Mouse (Mus musculus): ENCODE data around the gene Slmap.
"Not testable (repeated sequence)": the region's sequence is repeated elsewhere in the genome, so short reads cannot be mapped to it uniquely, and the experiment has no call there.

Slmap gene

GRCm38 (mm10) chr14:26532752-26533151, 2.0 kb downstream of the Slmap start:
- DNase-seq, result no peak

GRCm38 (mm10) chr14:26531410-26532313, 3.1 kb downstream of the Slmap start:
- DNase-seq, result no peak

- DNase-seq, result no peak
Observed at GRCm38 (mm10) chr14:26530350-26530749, 4.4 kb downstream of the Slmap start.

GRCm38 (mm10) chr14:26528296-26528695, 6.4 kb downstream of the Slmap start:
- DNase-seq, result no peak

- DNase-seq, result no peak
Observed at GRCm38 (mm10) chr14:26525955-26526354, 8.8 kb downstream of the Slmap start.

- no peak for DNase-seq
Observed at GRCm38 (mm10) chr14:26523082-26523481, 11.6 kb downstream of the Slmap start.

- DNase-seq, result no peak
Observed at GRCm38 (mm10) chr14:26519831-26520230, 14.9 kb downstream of the Slmap start.

- no peak for DNase-seq
Observed at GRCm38 (mm10) chr14:26517843-26518242, 16.9 kb downstream of the Slmap start.

GRCm38 (mm10) chr14:26516232-26516631, 18.5 kb downstream of the Slmap start:
- not testable (repeated sequence) for DNase-seq

GRCm38 (mm10) chr14:26515802-26516201, 18.9 kb downstream of the Slmap start:
- no peak for DNase-seq

- no peak for DNase-seq
Observed at GRCm38 (mm10) chr14:26510545-26510944, 24.2 kb downstream of the Slmap start.

GRCm38 (mm10) chr14:26508150-26508549, 26.6 kb downstream of the Slmap start:
- no peak for DNase-seq

- DNase-seq, result no peak
Observed at GRCm38 (mm10) chr14:26507361-26507760, 27.4 kb downstream of the Slmap start.

- DNase-seq, result no peak
Observed at GRCm38 (mm10) chr14:26504541-26504940, 30.2 kb downstream of the Slmap start.

- DNase-seq, result no peak
Observed at GRCm38 (mm10) chr14:26500136-26500933, 34.4 kb downstream of the Slmap start.

GRCm38 (mm10) chr14:26495021-26495420, 39.7 kb downstream of the Slmap start:
- DNase-seq, result no peak

- DNase-seq, result peak; percentile 35
Observed at GRCm38 (mm10) chr14:26491150-26491549, 43.6 kb downstream of the Slmap start.

GRCm38 (mm10) chr14:26488329-26489020, 46.3 kb downstream of the Slmap start:
- no peak for DNase-seq

GRCm38 (mm10) chr14:26486416-26487198, 48.1 kb downstream of the Slmap start:
- no peak for DNase-seq

- no peak for DNase-seq
Observed at GRCm38 (mm10) chr14:26481457-26481856, 53.3 kb downstream of the Slmap start.

GRCm38 (mm10) chr14:26477738-26478137, 57.0 kb downstream of the Slmap start:
- DNase-seq, result no peak

- no peak for DNase-seq
Observed at GRCm38 (mm10) chr14:26476391-26476790, 58.3 kb downstream of the Slmap start.
